In the genomic region with DNA sequence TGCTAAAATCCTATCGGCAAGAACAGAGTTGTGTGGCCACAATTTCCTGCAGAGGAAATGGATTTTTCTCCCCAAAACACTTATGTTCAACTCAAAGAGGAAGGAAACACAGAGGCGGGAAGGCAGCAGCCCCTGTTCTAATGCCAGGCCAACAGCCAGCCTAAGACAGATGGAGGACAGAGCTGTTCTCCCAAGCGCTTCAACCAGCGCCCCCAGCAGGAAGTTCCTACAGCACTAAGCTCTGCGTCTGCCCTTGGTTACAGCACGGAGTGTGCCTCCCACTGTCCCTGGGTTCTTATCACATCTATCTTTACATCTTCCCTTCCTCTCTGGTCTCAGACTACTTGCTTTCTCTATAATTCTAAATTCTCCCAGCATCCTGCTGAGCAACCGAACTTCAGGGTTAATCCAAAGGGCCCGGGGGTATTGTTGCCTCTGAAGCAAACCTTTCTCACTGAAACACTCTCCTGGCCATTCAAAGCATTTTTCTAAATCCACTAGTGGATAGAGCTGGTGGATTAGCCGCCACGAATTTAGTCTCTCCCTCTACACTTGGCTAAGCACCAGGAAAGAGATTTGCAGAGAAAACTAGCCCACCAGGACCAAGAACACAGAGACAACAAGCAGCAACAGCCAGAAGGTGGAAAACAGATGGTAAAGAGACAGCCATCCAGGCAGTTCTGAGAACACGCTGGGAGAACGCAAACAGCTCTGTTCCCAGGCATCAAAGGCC, we compare ENCODE assay signal across 9 mouse cellular contexts. TPM values are rescaled to one million over a fixed set of nuclear protein-coding genes. Genes with fewer than 3 reads are reported as not detected.
DNase-seq lines count a peak whose midpoint lies in the region; ATAC-seq lines count a peak whose summit lies in the region.
"Had no signal": no experiment of that assay in that cellular context is flagged by ENCODE, and none has a peak within 500 bp of the region (broad histone marks: within the 10 kb centered on the region; RNA-seq: fewer than 3 reads in every experiment).

No protein-coding gene starts in this region.

- 0 out of 2 replicates have a peak, but pooled peaks cover 4% of the 10 kb centered on the region for H3K27me3 ChIP-seq in hindbrain, embryonic 15.5 days
- peaks cover 26% of the 10 kb centered on the region for H3K27me3 ChIP-seq in hindbrain, embryonic 12.5 days

- WGBS in hindbrain, embryonic 15.5 days: 30% methylated on average over 12 of the region's 12 CpGs
- WGBS in hindbrain, embryonic 12.5 days: 32% methylated on average over 12 of the region's 12 CpGs

- H3K4me1 ChIP-seq in hindbrain, embryonic 15.5 days (replicated peaks): peaks cover 36% of the 10 kb centered on the region
- peaks cover 20% of the 10 kb centered on the region for H3K4me1 ChIP-seq in hindbrain, embryonic 12.5 days

- 0 out of 2 replicates have a peak overlapping the region, but pooled peaks have one; percentile 6 for H3K27ac ChIP-seq in hindbrain, embryonic 15.5 days (replicated peaks)
- no peak overlapping the region for H3K27ac ChIP-seq in hindbrain, embryonic 12.5 days
- H3K27ac ChIP-seq: macrophage had no signal

- H3K4me3 ChIP-seq in hindbrain, embryonic 15.5 days: no peak overlapping the region
- no peak overlapping the region for H3K4me3 ChIP-seq in hindbrain, embryonic 12.5 days

- peak; percentile 36 for DNase-seq in ES-CJ7 (ENCODE audit: low read depth, low spot score)
- DNase-seq in cerebellum, postnatal 14 days: peak; percentile 66 to 76
- DNase-seq in left cerebral cortex, postnatal 4 days: peak; percentile 70
- peak; percentile 53 for DNase-seq in retina, postnatal 1 day
- DNase-seq in spleen, postnatal 14 days (ENCODE audit: low spot score in 2 of 2): no peak
- DNase-seq in urinary bladder, postnatal 4 days (ENCODE audit: low spot score in 2 of 2): no peak

- H3K9ac ChIP-seq in hindbrain, embryonic 15.5 days: no peak overlapping the region
- H3K9ac ChIP-seq in hindbrain, embryonic 12.5 days: no peak overlapping the region

- 0 out of 2 replicates have a peak, but pooled peaks have one; percentile 36 for ATAC-seq in hindbrain, embryonic 15.5 days (ENCODE audit: low FRiP score, low read depth)
- ATAC-seq in hindbrain, embryonic 12.5 days (ENCODE audit: low FRiP score): no peak

- H3K4me2 ChIP-seq in hindbrain, embryonic 15.5 days: no peak overlapping the region
- H3K4me2 ChIP-seq in hindbrain, embryonic 12.5 days (replicated peaks): no peak overlapping the region

- no peaks in the 10 kb centered on the region for H3K36me3 ChIP-seq in hindbrain, embryonic 15.5 days
- H3K36me3 ChIP-seq in hindbrain, embryonic 12.5 days: no peaks in the 10 kb centered on the region

- intact Hi-C loops in left cerebral cortex, postnatal 4 days (cut with DNase I): no loop called here

- H3K9me3 ChIP-seq in hindbrain, embryonic 15.5 days: no peaks in the 10 kb centered on the region
- no peaks in the 10 kb centered on the region for H3K9me3 ChIP-seq in hindbrain, embryonic 12.5 days (replicated peaks)

RNA-seq across cellular contexts. Expression of a gene that starts 31.5 kb away (rescaled TPM):
- polyA plus RNA-seq in hindbrain, embryonic 15.5 days (2015; fragmentation: Nextera tagmentation; extraction: Ambion mirVana): 183 and 196 TPM in 2 replicates
- 139 TPM in 2 replicates for polyA plus RNA-seq in hindbrain, embryonic 12.5 days (2016; fragmentation: Nextera tagmentation; extraction: Ambion mirVana)
- total RNA-seq in left cerebral cortex, postnatal 4 days (2021): 100 to 1,000 TPM; 158 TPM

Comparison
In these comparisons a context has a peak if more than half of its experiments do, and no peak if none do; other contexts are left out.
1. DNase-seq: peak in ES-CJ7 (single experiment), cerebellum, postnatal 14 days (2 of 2), left cerebral cortex, postnatal 4 days (single experiment) and retina, postnatal 1 day (single experiment); none in spleen, postnatal 14 days (0 of 2) and urinary bladder, postnatal 4 days (0 of 2).